Mouse (Mus musculus): ENCODE data around the gene Pin1rt1. TPM values are rescaled to one million over a fixed set of nuclear protein-coding genes. Genes with fewer than 3 reads are reported as not detected.

Gene Pin1rt1
- polyA plus RNA-seq, 1 experiment from 2014 or later: 0.19 TPM

DNA sequence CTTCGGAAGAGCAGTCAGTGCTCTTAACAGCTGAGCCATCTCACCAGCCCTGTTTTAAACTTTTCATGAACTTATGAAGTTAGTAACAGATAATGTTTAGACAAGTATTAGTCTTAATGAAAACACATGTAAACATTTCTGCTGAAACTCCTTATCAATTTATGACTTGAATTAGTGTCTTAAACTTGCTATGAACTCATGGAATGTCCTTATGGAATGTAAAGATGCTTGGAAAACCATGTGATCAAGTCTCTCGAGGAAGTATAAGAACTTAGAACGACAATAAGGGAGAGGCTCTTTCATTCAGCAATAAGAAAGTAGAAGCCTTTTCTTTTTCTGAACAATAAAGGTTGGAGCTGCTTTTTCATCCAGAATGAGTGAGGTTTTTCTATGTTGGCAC is 11.8 kb downstream of the Pin1rt1 start:
- no peak overlapping the region for H3K9ac ChIP-seq (ENCODE audit: low read length)
- no peak overlapping the region for H3K4me3 ChIP-seq (replicated peaks; ENCODE audit: low read length)
- H3K36me3 ChIP-seq (ENCODE audit: control insufficient read depth, insufficient read depth, low read length): no peaks in the 10 kb centered on the region
- H3K9me3 ChIP-seq (replicated peaks; ENCODE audit: control insufficient read depth, low read length): no peaks in the 10 kb centered on the region
- WGBS: 41% methylated on average over 3 of the region's 3 CpGs
- H3K27ac ChIP-seq (ENCODE audit: low read length): no peak overlapping the region
- H3K4me1 ChIP-seq (ENCODE audit: control insufficient read depth, insufficient read depth, low read length): no peaks in the 10 kb centered on the region
- no peaks in the 10 kb centered on the region for H3K27me3 ChIP-seq (ENCODE audit: control insufficient read depth, insufficient read depth, low read length)
- ATAC-seq (ENCODE audit: insufficient read depth, low FRiP score): no peak
- H3K4me2 ChIP-seq (ENCODE audit: low read depth, low read length): no peak overlapping the region

GRCm38 (mm10) chr2:104703158-104703557 is 13.0 kb downstream of the Pin1rt1 start:
- Histone ChIP-seq H3K4me3 (replicated peaks; ENCODE audit: low read length) (no peak overlapping the region), H3K27me3 (ENCODE audit: control insufficient read depth, insufficient read depth, low read length) (no peaks in the 10 kb centered on the region), H3K4me1 (ENCODE audit: control insufficient read depth, insufficient read depth, low read length) (no peaks in the 10 kb centered on the region), H3K27ac (ENCODE audit: low read length) (no peak overlapping the region), H3K9me3 (replicated peaks; ENCODE audit: control insufficient read depth, low read length) (no peaks in the 10 kb centered on the region), H3K4me2 (ENCODE audit: low read depth, low read length) (no peak overlapping the region), H3K36me3 (ENCODE audit: control insufficient read depth, insufficient read depth, low read length) (no peaks in the 10 kb centered on the region), H3K9ac (ENCODE audit: low read length) (no peak overlapping the region)
- no peak for ATAC-seq (ENCODE audit: insufficient read depth, low FRiP score)
- 77% methylated on average over 3 of the region's 3 CpGs for WGBS

DNA sequence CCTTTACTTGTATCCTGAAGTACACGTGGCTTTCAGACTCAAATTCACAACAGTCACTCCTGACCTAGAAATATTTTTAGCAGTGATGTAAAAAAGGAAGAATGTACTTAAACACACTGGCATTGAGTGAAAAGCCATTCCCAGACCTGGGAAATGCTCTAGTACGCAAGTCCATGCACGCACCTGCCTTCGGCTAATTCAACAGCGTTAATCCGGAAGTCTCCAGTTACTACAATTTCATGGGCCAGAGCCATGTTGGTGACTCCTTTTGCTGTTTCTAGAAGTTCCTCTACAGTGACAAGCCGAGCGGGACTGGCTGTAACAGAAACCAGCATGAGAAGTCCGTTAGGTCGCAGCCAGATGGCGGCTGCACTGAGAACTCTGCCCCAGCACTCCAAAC is 16.5 kb downstream of the Pin1rt1 start:
- Histone ChIP-seq H3K36me3 (ENCODE audit: control insufficient read depth, insufficient read depth, low read length) (no peaks in the 10 kb centered on the region), H3K4me3 (replicated peaks; ENCODE audit: low read length) (no peak overlapping the region), H3K27me3 (ENCODE audit: control insufficient read depth, insufficient read depth, low read length) (no peaks in the 10 kb centered on the region), H3K4me1 (ENCODE audit: control insufficient read depth, insufficient read depth, low read length) (no peaks in the 10 kb centered on the region), H3K4me2 (ENCODE audit: low read depth, low read length) (no peak overlapping the region), H3K27ac (ENCODE audit: low read length) (no peak overlapping the region), H3K9ac (ENCODE audit: low read length) (no peak overlapping the region), H3K9me3 (replicated peaks; ENCODE audit: control insufficient read depth, low read length) (no peaks in the 10 kb centered on the region)
- WGBS: 77% methylated on average over 11 of the region's 11 CpGs
- ATAC-seq (ENCODE audit: insufficient read depth, low FRiP score): no peak

GRCm38 (mm10) chr2:104692551-104692950 is 23.6 kb downstream of the Pin1rt1 start:
- Histone ChIP-seq H3K9ac (ENCODE audit: low read length) (no peak overlapping the region), H3K27me3 (ENCODE audit: control insufficient read depth, insufficient read depth, low read length) (no peaks in the 10 kb centered on the region), H3K4me2 (ENCODE audit: low read depth, low read length) (no peak overlapping the region), H3K27ac (ENCODE audit: low read length) (no peak overlapping the region), H3K4me3 (replicated peaks; ENCODE audit: low read length) (no peak overlapping the region), H3K36me3 (ENCODE audit: control insufficient read depth, insufficient read depth, low read length) (no peaks in the 10 kb centered on the region), H3K4me1 (ENCODE audit: control insufficient read depth, insufficient read depth, low read length) (no peaks in the 10 kb centered on the region), H3K9me3 (replicated peaks; ENCODE audit: control insufficient read depth, low read length) (no peaks in the 10 kb centered on the region)
- ATAC-seq (ENCODE audit: insufficient read depth, low FRiP score): no peak
- 36% methylated on average over 2 of the region's 2 CpGs for WGBS

GRCm38 (mm10) chr2:104690720-104691119 is 25.5 kb downstream of the Pin1rt1 start:
- no peak for ATAC-seq (ENCODE audit: insufficient read depth, low FRiP score)
- no peaks in the 10 kb centered on the region for H3K36me3 ChIP-seq (ENCODE audit: control insufficient read depth, insufficient read depth, low read length)
- 82% methylated on average over 4 of the region's 4 CpGs for WGBS
- no peak overlapping the region for H3K9ac ChIP-seq (ENCODE audit: low read length)
- no peaks in the 10 kb centered on the region for H3K9me3 ChIP-seq (replicated peaks; ENCODE audit: control insufficient read depth, low read length)
- H3K4me1 ChIP-seq (ENCODE audit: control insufficient read depth, insufficient read depth, low read length): no peaks in the 10 kb centered on the region
- no peak overlapping the region for H3K27ac ChIP-seq (ENCODE audit: low read length)
- no peaks in the 10 kb centered on the region for H3K27me3 ChIP-seq (ENCODE audit: control insufficient read depth, insufficient read depth, low read length)
- H3K4me3 ChIP-seq (replicated peaks; ENCODE audit: low read length): no peak overlapping the region
- H3K4me2 ChIP-seq (ENCODE audit: low read depth, low read length): no peak overlapping the region

GRCm38 (mm10) chr2:104688724-104689123 is 27.5 kb downstream of the Pin1rt1 start:
- no peaks in the 10 kb centered on the region for H3K36me3 ChIP-seq (ENCODE audit: control insufficient read depth, insufficient read depth, low read length)
- no peaks in the 10 kb centered on the region for H3K4me1 ChIP-seq (ENCODE audit: control insufficient read depth, insufficient read depth, low read length)
- 70% methylated on average over 8 of the region's 8 CpGs for WGBS
- no peak overlapping the region for H3K27ac ChIP-seq (ENCODE audit: low read length)
- no peaks in the 10 kb centered on the region for H3K27me3 ChIP-seq (ENCODE audit: control insufficient read depth, insufficient read depth, low read length)
- ATAC-seq (ENCODE audit: insufficient read depth, low FRiP score): no peak
- H3K4me3 ChIP-seq (replicated peaks; ENCODE audit: low read length): no peak overlapping the region
- no peak overlapping the region for H3K4me2 ChIP-seq (ENCODE audit: low read depth, low read length)
- H3K9ac ChIP-seq (ENCODE audit: low read length): no peak overlapping the region
- no peaks in the 10 kb centered on the region for H3K9me3 ChIP-seq (replicated peaks; ENCODE audit: control insufficient read depth, low read length)

DNA sequence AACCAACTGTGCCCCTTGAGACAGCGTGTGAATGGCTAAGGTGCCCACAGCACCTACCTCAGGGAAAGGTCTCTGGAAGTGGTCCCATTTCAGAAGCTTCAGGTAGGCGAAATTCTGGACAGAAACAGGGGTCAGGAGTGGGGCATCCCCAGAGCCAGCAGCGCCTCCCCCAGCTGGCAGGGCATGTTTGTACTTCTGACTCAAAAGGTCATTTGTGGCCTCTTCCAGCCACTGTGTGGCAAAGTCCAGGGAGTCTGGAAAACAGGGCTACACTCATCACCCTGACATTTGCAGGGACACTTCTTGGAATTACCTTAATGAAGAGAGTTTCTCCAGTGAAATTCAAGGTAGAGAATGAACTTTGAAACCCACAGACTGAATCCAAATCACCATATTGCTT is 27.9 kb downstream of the Pin1rt1 start:
- WGBS: 63% methylated on average over 3 of the region's 3 CpGs
- Histone ChIP-seq H3K9ac (ENCODE audit: low read length) (no peak overlapping the region), H3K4me1 (ENCODE audit: control insufficient read depth, insufficient read depth, low read length) (no peaks in the 10 kb centered on the region), H3K27me3 (ENCODE audit: control insufficient read depth, insufficient read depth, low read length) (no peaks in the 10 kb centered on the region), H3K4me3 (replicated peaks; ENCODE audit: low read length) (no peak overlapping the region), H3K4me2 (ENCODE audit: low read depth, low read length) (no peak overlapping the region), H3K27ac (ENCODE audit: low read length) (no peak overlapping the region), H3K9me3 (replicated peaks; ENCODE audit: control insufficient read depth, low read length) (no peaks in the 10 kb centered on the region), H3K36me3 (ENCODE audit: control insufficient read depth, insufficient read depth, low read length) (no peaks in the 10 kb centered on the region)
- no peak for ATAC-seq (ENCODE audit: insufficient read depth, low FRiP score)

- Histone ChIP-seq H3K9ac (ENCODE audit: low read length) (no peak overlapping the region), H3K27me3 (ENCODE audit: control insufficient read depth, insufficient read depth, low read length) (no peaks in the 10 kb centered on the region), H3K36me3 (ENCODE audit: control insufficient read depth, insufficient read depth, low read length) (no peaks in the 10 kb centered on the region), H3K4me1 (ENCODE audit: control insufficient read depth, insufficient read depth, low read length) (no peaks in the 10 kb centered on the region), H3K4me3 (replicated peaks; ENCODE audit: low read length) (no peak overlapping the region), H3K4me2 (ENCODE audit: low read depth, low read length) (no peak overlapping the region), H3K9me3 (replicated peaks; ENCODE audit: control insufficient read depth, low read length) (no peaks in the 10 kb centered on the region), H3K27ac (ENCODE audit: low read length) (no peak overlapping the region)
- ATAC-seq (ENCODE audit: insufficient read depth, low FRiP score): no peak
- WGBS: 57% methylated on average over 3 of the region's 3 CpGs
Observed at GRCm38 (mm10) chr2:104687261-104687660, 28.9 kb downstream of the Pin1rt1 start.

DNA sequence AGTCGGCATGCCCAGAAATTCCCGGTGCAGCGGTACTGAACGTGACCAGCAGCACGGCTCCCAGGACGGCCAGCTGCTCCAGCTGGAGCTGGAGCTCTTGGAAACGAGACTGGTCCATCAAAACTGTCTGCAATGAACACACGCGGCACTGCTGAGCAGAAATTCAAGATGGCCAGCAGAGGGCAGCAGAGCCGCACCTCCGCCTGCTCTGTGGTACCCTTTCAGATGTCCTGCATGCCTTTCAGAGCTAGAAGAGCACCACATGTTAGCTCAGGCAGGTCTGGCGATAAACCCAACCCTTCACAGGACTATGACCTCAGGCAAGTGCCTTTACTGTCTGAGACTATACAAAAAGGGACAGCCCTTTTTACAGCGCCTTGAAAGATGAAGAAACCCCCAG is 30.8 kb downstream of the Pin1rt1 start:
- H3K9ac ChIP-seq (ENCODE audit: low read length): no peak overlapping the region
- no peak overlapping the region for H3K27ac ChIP-seq (ENCODE audit: low read length)
- H3K4me2 ChIP-seq (ENCODE audit: low read depth, low read length): no peak overlapping the region
- no peaks in the 10 kb centered on the region for H3K9me3 ChIP-seq (replicated peaks; ENCODE audit: control insufficient read depth, low read length)
- H3K4me3 ChIP-seq (replicated peaks; ENCODE audit: low read length): no peak overlapping the region
- no peaks in the 10 kb centered on the region for H3K4me1 ChIP-seq (ENCODE audit: control insufficient read depth, insufficient read depth, low read length)
- H3K27me3 ChIP-seq (ENCODE audit: control insufficient read depth, insufficient read depth, low read length): no peaks in the 10 kb centered on the region
- WGBS: 6% methylated on average over 13 of the region's 13 CpGs
- ATAC-seq (ENCODE audit: insufficient read depth, low FRiP score): peak; percentile 86
- no peaks in the 10 kb centered on the region for H3K36me3 ChIP-seq (ENCODE audit: control insufficient read depth, insufficient read depth, low read length)

- Histone ChIP-seq H3K36me3 (ENCODE audit: control insufficient read depth, insufficient read depth, low read length) (no peaks in the 10 kb centered on the region), H3K9ac (ENCODE audit: low read length) (no peak overlapping the region), H3K4me2 (ENCODE audit: low read depth, low read length) (no peak overlapping the region), H3K27ac (ENCODE audit: low read length) (no peak overlapping the region), H3K9me3 (replicated peaks; ENCODE audit: control insufficient read depth, low read length) (no peaks in the 10 kb centered on the region), H3K27me3 (ENCODE audit: control insufficient read depth, insufficient read depth, low read length) (no peaks in the 10 kb centered on the region), H3K4me1 (ENCODE audit: control insufficient read depth, insufficient read depth, low read length) (no peaks in the 10 kb centered on the region), H3K4me3 (replicated peaks; ENCODE audit: low read length) (no peak overlapping the region)
- ATAC-seq (ENCODE audit: insufficient read depth, low FRiP score): no peak
- WGBS: 86% methylated on average over 4 of the region's 4 CpGs
Observed at GRCm38 (mm10) chr2:104684771-104685170, 31.4 kb downstream of the Pin1rt1 start.

Data from stomach, embryonic 16.5 days (tissue).